Mouse (Mus musculus): ENCODE measurements at regions not wholly inside any gene's neighbourhood (a gene's known extent, or its start where the extent isn't known, plus 50 kb on each side); places are given as distances from the start of the nearest gene placed in this dataset.
A peak's percentile ranks its signal among the peaks of the same experiment; 100 is the strongest.
"Not testable (repeated sequence)": the region's sequence is repeated elsewhere in the genome, so short reads cannot be mapped to it uniquely, and the experiment has no call there.

DNA sequence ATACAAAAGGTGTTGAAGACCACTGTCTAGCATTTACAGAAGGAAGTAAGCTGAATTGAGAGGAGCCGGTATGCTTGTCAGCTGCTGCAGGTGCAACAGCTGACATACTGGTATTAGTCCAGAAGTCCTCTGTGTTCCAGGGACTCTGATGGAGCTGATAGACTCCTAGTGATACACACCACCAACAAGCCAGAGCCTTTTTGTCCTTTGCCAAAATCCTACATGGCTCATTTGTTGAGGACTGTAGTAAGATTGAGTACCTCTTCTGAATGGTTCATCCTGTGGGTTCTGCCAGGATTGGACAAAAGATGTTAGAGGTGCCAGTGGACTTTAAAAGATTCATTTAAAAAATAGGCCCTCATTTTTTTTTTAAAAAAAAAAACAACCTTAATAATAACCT, 129.4 kb upstream of the Tmem185a start:
- DNase-seq (ENCODE audit: low spot score) = no peak

DNA sequence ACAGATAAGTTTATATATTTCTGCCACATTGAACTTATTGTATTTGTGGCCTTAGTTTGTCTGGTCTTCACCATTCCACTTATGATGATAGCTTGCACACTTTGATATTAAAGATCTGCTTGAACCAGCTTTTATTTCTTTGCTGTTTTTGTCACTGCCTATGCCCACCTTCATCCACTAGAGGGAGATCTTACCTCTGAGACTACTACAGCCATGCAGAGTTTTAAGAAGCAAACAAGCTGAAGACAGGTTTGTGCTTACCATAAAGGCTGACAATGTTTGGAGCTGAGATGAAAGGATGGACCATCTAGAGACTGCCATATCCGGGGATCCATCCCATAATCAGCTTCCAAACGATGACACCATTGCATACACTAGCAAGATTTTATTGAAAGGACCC, 105.4 kb upstream of the Tmem185a start:
- WGBS = 21% methylated on average over 2 of the region's 2 CpGs
- not testable (repeated sequence) for H3K36me3 ChIP-seq (ENCODE audit: control insufficient read depth, insufficient read depth, low read length); H3K4me2 ChIP-seq (ENCODE audit: low read depth, low read length, severe bottlenecking); H3K4me1 ChIP-seq (replicated peaks; ENCODE audit: control insufficient read depth, insufficient read depth, low read length); ATAC-seq (replicated peaks; ENCODE audit: low FRiP score); H3K27ac ChIP-seq (ENCODE audit: low read depth, low read length); H3K9me3 ChIP-seq (ENCODE audit: control insufficient read depth, low read length); H3K27me3 ChIP-seq (ENCODE audit: control insufficient read depth, insufficient read depth, low read length); H3K4me3 ChIP-seq (ENCODE audit: low read depth, low read length); H3K9ac ChIP-seq (ENCODE audit: low read length); DNase-seq (ENCODE audit: low spot score)

More for the DNA sequence above, 129.4 kb upstream of the Tmem185a start:
- no peak for ATAC-seq (replicated peaks; ENCODE audit: low FRiP score)
- no peak overlapping the region for H3K27ac ChIP-seq (ENCODE audit: low read depth, low read length)
- 91% methylated on average over 1 of the region's 1 CpGs for WGBS
- no peaks in the 10 kb centered on the region for H3K36me3 ChIP-seq (ENCODE audit: control insufficient read depth, insufficient read depth, low read length)
- no peaks in the 10 kb centered on the region for H3K4me1 ChIP-seq (replicated peaks; ENCODE audit: control insufficient read depth, insufficient read depth, low read length)
- H3K9me3 ChIP-seq (ENCODE audit: control insufficient read depth, low read length) = no peaks in the 10 kb centered on the region
- no peak overlapping the region for H3K9ac ChIP-seq (ENCODE audit: low read length)
- no peak overlapping the region for H3K4me2 ChIP-seq (ENCODE audit: low read depth, low read length, severe bottlenecking)
- H3K27me3 ChIP-seq (ENCODE audit: control insufficient read depth, insufficient read depth, low read length) = no peaks in the 10 kb centered on the region
- H3K4me3 ChIP-seq (ENCODE audit: low read depth, low read length) = no peak overlapping the region

GRCm38 (mm10) chrX:70580171-70580570, 103.2 kb upstream of the Tmem185a start:
- DNase-seq (ENCODE audit: low spot score) (no peak), ATAC-seq (replicated peaks; ENCODE audit: low FRiP score) (no peak)
- Histone ChIP-seq H3K27me3 (ENCODE audit: control insufficient read depth, insufficient read depth, low read length) (no peaks in the 10 kb centered on the region), H3K9me3 (ENCODE audit: control insufficient read depth, low read length) (no peaks in the 10 kb centered on the region), H3K4me1 (replicated peaks; ENCODE audit: control insufficient read depth, insufficient read depth, low read length) (no peaks in the 10 kb centered on the region), H3K36me3 (ENCODE audit: control insufficient read depth, insufficient read depth, low read length) (no peaks in the 10 kb centered on the region), H3K4me2 (ENCODE audit: low read depth, low read length, severe bottlenecking) (no peak overlapping the region), H3K4me3 (ENCODE audit: low read depth, low read length) (no peak overlapping the region), H3K27ac (ENCODE audit: low read depth, low read length) (no peak overlapping the region), H3K9ac (ENCODE audit: low read length) (no peak overlapping the region)
- WGBS = 74% methylated on average over 1 of the region's 1 CpGs

DNA sequence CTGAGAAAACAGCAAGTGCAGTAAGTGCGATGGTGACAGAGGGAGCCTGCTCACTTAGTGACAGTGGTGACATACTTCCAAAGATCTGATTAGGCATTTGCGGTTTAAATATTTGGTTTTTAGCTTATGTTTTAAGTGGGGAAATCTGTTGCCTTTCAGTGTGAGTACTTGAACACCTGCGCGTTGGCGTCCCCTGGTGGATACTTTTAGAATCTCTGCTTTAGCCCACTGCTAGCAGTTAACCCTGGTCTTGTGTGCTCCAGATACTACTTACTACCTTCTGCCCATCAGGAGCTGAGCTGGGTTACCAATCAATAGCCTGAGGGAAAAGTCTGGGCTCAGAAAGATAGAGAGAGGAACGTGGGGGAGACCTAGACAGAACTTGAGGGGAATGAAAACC, 97.3 kb upstream of the Tmem185a start:
- H3K9me3 ChIP-seq (ENCODE audit: control insufficient read depth, low read length); H3K9ac ChIP-seq (ENCODE audit: low read length); H3K4me3 ChIP-seq (ENCODE audit: low read depth, low read length); H3K27me3 ChIP-seq (ENCODE audit: control insufficient read depth, insufficient read depth, low read length); H3K4me1 ChIP-seq (replicated peaks; ENCODE audit: control insufficient read depth, insufficient read depth, low read length); H3K36me3 ChIP-seq (ENCODE audit: control insufficient read depth, insufficient read depth, low read length); ATAC-seq (replicated peaks; ENCODE audit: low FRiP score); H3K4me2 ChIP-seq (ENCODE audit: low read depth, low read length, severe bottlenecking); DNase-seq (ENCODE audit: low spot score); H3K27ac ChIP-seq (ENCODE audit: low read depth, low read length): not testable (repeated sequence)
- WGBS = 27% methylated on average over 1 of the region's 6 CpGs

- not testable (repeated sequence) for H3K4me3 ChIP-seq (ENCODE audit: low read depth, low read length); H3K27ac ChIP-seq (ENCODE audit: low read depth, low read length); H3K36me3 ChIP-seq (ENCODE audit: control insufficient read depth, insufficient read depth, low read length); H3K27me3 ChIP-seq (ENCODE audit: control insufficient read depth, insufficient read depth, low read length); ATAC-seq (replicated peaks; ENCODE audit: low FRiP score); H3K9me3 ChIP-seq (ENCODE audit: control insufficient read depth, low read length); H3K4me2 ChIP-seq (ENCODE audit: low read depth, low read length, severe bottlenecking); H3K9ac ChIP-seq (ENCODE audit: low read length); DNase-seq (ENCODE audit: low spot score); H3K4me1 ChIP-seq (replicated peaks; ENCODE audit: control insufficient read depth, insufficient read depth, low read length)
- 83% methylated on average over 3 of the region's 4 CpGs for WGBS
These were observed 93.6 kb upstream of the Tmem185a start for GRCm38 (mm10) chrX:70570586-70570985.

DNA sequence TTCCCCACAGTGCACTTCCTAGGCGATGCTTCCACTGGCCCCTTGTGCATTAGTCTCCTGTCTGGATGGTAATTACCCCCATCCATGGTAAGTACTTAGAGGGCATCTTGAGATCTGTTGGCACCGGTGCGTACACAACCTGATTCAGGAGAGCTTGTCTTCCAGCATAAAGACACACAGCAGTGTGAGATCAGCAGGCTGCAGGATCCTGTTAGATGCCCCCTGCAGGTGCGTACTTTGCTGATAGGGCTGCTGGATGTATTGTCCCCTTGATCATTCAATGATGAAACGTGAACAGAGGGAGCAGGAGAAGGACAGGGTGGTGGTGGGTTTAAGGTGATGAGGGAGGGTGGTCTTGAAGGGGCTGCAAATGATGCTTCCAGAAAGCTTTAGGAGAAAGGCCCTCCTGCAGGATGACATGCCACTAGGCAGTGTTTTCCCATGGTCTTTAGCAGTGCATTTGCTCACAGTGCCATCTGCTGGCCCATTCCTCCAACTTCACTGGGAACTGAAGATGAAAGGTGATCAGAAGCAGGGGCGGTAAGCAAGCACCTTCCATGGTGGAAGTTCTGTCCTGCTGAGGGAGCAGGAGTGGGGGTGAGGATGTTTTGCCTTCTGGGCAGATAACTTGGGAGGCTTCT, 92.5 kb upstream of the Tmem185a start:
- 47% methylated on average over 3 of the region's 6 CpGs for WGBS
- DNase-seq (ENCODE audit: low spot score); H3K4me1 ChIP-seq (replicated peaks; ENCODE audit: control insufficient read depth, insufficient read depth, low read length); H3K27ac ChIP-seq (ENCODE audit: low read depth, low read length); H3K27me3 ChIP-seq (ENCODE audit: control insufficient read depth, insufficient read depth, low read length); H3K9ac ChIP-seq (ENCODE audit: low read length); H3K4me2 ChIP-seq (ENCODE audit: low read depth, low read length, severe bottlenecking); H3K36me3 ChIP-seq (ENCODE audit: control insufficient read depth, insufficient read depth, low read length); H3K4me3 ChIP-seq (ENCODE audit: low read depth, low read length); H3K9me3 ChIP-seq (ENCODE audit: control insufficient read depth, low read length): not testable (repeated sequence)
- ATAC-seq (replicated peaks; ENCODE audit: low FRiP score) = peak; percentile 39; the same call in 1 of the 2 replicates

Data from forebrain, embryonic 11.5 days (tissue).